Mouse (Mus musculus) 3134 (cell line): ENCODE results near the gene Ms4a10.

Experiments
- DNase-seq: peaks from one replicate; pipeline ENCODE4 v3.0.0-alpha.2; 2011; ENCODE audit warnings: low spot score; ENCODE audit not compliant: insufficient read length; ENCODE audit errors: extremely low read depth

The Ms4a10 gene

DNA sequence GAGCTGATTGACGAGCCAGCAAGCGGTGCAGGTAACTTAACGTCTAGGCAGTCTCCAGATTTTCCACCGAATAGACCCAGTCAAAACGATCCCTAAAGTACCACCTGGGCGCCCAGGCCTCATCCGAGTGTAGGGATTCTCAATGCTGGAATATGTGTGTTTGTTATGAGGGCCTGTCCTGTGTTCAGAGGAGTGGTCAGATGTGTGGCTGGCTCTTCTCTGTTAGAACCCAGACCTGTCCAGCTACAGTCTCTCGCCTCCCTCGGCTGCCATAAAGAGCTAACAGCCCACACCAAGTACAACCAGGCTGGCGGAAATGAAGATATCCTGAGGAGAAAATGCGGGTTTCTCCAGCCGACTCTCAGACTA, 14.5 kb downstream of the Ms4a10 start:
- DNase-seq = no peak

GRCm38 (mm10) chr19:10959085-10959977, 15.1 kb downstream of the Ms4a10 start:
- peak; percentile 21 for DNase-seq

- peak; percentile 47 for DNase-seq
These were observed 22.2 kb downstream of the Ms4a10 start for GRCm38 (mm10) chr19:10952021-10952939.

DNA sequence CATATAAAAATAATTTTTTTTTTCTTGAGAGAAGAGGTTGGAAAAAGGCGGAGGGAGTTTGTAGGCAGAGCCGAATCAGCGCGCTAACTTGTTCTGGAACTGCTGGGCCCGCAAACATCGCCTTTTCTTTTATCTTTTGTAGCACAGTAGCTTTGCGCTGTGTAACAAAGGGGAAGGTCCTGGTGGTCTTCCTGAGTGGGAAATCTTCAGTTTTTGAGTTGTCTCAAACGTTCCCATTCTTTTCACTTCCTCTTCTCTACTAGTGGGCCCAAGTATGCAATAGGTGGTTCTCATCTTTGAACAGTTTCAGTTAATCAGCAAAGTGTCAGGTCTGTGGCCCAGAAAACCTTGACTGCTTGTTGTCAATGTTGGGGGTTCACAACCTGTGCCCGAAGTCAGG, 24.9 kb downstream of the Ms4a10 start:
- DNase-seq = no peak

- DNase-seq = peak; percentile 92
These were observed 25.4 kb downstream of the Ms4a10 start, which contains the start of gene Ccdc86 for GRCm38 (mm10) chr19:10949112-10949511. Gene Ccdc86 (minus strand): TSS chr19:10949266.

DNA sequence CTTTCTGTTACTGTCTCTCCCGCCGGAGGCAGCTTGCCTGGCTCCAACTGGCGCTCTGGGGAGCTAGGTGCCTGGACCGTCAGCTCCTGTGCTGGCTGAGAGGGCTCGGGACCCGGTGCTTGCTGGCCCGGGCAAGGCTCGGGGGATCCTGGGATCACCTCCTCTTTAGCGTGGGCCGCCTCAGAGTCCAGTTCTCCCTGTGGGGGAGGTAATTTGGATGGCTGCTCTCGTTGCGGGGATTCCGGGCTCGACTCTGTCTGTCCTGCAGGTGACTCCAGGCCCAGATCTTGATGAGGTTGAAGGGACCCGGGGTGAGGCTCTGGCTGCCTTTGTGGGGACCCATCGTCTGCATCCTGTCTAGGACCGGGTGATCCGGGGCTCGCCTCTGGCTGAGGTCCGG, 26.1 kb downstream of the Ms4a10 start:
- peak; percentile 30 for DNase-seq

- DNase-seq = no peak
These were observed 27.3 kb downstream of the Ms4a10 start for GRCm38 (mm10) chr19:10947219-10947618.

DNA sequence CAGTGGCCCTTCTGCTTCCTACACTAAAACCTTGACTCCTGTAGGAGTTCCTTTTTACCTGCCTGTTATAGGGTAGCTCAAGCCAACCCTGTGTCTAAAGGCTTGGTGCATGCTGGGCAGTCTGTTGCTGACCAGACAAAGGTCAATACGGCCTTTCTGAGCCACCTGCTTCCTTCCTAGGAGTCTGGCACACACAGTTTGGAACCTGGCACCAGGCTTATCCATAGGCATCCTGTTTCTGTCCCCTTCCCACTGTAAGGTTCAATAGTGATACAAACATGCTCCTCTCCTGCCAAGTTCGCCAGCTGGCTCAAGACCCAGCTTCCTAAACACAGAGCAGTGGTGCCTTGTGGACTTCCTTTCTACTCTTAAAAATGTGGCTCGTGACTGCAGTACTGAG, 28.0 kb downstream of the Ms4a10 start:
- DNase-seq = no peak

- no peak for DNase-seq
These were observed 30.5 kb downstream of the Ms4a10 start for GRCm38 (mm10) chr19:10943955-10944354.

DNA sequence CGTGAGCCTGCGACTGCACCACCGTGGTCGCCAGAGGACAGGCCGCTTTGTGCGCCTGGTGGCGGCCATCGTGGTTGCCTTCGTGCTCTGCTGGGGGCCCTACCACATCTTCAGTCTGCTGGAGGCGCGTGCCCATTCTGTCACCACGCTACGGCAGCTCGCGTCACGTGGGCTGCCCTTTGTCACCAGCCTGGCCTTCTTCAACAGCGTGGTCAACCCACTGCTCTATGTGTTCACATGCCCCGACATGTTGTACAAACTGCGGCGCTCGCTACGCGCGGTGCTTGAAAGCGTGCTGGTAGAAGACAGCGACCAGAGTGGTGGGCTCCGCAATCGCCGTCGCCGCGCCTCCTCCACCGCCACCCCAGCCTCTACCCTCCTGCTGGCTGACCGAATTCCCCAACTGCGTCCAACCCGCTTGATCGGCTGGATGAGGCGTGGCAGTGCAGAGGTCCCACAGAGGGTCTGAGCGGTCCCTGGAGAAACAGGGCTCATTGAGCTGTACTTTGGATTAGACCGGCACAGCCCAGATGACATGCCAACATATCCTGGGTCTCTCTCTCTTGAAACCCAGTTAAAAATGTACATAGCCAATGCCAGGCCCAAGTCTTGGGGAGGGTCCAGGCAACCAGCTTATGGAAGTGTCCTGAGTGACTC, 33.5 kb downstream of the Ms4a10 start:
- peak; percentile 22 for DNase-seq

- DNase-seq = peak; percentile 21
These were observed 34.2 kb downstream of the Ms4a10 start for GRCm38 (mm10) chr19:10940097-10940800.

DNA sequence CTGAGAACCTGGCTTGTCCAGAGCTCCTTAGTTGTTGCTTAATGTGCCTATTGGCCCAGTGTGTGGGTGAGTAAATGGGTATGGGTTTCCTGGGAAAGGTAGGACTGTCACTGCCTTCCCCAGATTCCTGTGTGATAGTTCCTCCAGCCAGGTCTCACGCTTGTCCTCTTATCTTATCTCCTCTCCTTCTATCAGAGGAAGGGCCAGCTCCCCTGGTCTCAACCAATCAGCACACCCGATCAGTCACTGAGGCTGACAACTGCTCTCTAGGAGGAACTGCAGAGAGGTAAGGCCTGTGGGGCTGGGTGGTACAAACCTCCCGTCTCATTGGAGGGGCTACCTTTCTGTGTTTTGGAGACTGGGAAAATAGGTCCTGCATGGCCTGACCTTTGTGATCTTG, 35.7 kb downstream of the Ms4a10 start:
- DNase-seq = no peak

GRCm38 (mm10) chr19:10937110-10937563, 37.3 kb downstream of the Ms4a10 start, which contains the start of gene Ptgdr2:
Gene Ptgdr2 (plus strand): TSS chr19:10937160.
- DNase-seq = no peak

DNA sequence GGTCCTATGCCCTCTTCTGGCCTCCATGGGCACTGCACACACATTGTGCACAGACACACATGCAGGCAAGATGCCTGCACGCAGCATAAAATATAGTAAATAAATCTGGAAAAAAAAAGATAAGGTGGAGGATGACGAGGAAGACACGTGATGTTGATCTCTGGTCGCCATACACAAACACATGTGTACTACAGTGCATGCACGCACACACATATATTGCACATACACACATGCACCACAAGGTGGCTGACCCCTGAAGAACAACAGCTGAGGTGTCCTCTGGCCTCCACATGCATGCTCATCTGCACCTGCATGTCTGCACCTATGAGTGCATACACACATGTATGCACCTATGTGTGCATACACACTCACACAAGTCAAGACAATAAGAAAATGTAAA, 38.4 kb downstream of the Ms4a10 start:
- DNase-seq = no peak

DNA sequence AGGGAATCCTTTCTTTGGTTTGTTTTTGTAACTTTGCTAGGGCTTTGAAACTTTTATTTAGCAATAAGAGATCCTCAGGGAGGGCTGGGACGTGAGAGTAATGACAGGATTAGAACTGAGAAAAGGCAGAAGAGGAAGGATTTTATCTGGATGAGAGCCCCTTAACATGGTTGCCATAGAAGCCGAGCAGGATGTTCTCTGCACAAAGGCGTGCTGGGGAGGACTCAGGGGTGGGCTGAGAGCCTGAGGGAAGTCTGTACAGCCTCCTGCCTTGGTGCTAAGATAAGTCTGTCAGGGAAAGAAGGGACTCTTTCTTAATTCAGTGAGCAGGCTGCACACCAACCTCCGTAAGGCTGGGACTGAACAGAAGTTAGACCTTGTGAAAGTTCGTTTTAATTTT, 39.4 kb downstream of the Ms4a10 start:
- no peak for DNase-seq

DNA sequence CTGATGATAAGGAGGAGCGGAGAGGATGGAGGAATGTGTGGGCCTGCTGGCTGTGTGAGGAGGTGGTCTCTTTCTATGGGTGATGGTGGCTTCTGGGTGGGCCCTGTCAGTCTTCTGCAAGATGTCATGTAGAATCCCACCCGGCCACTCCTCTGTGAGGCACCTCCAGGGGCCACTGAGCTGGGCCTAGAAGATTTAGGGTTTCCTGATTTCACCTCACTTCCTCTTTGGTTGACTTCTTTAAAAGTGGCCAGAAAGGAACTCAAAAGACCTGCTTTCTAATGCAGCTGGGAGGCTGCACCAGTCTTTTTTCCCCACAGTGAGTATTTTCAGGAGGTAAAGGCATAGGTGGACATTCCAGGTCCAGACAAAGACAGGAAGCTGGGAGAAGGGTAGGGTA, 43.8 kb downstream of the Ms4a10 start:
- DNase-seq = no peak

DNA sequence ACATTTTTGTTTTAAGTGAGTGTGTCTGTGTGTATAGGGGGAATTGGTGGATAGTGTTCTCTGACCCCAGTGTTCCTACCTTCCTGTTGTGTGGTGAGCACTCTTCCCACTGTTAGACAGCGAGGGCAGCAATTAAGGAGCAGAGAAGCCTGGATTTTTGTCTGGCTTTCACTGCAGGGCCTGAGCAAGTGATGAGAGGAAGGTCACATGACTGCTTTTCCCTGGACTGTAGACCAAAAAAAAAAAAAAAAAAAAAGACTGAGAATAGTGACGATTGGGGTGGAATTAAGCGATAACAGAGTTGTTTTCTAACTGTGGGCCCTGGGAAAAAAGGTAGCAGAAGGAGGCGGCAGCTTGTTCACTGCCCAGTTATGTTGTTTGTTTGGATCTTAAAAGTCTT, 47.8 kb downstream of the Ms4a10 start:
- no peak for DNase-seq

DNA sequence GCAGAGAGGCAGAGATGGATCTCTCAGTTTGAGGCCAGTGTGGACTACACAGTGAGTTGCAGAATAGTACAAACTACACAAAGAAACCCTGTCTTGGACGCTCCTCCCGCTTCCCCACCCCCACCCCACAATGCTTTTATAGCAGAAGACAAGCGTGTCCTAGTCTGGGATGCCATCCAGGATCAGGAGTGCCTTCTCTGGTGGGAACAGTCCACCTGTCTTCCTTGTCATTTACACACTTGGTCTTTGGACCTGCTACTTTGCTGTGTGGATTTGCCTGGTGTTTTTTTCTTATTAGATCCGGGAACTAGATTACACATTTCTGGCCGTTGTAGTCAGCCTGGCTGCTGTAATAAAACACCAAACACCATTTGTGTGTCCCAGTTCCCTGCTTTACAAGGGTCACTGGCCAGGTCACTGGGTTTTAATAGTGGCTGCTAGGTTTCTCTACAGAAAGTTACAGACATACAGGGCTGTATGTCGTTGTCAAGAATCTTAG, 48.3 kb downstream of the Ms4a10 start:
- no peak for DNase-seq

DNA sequence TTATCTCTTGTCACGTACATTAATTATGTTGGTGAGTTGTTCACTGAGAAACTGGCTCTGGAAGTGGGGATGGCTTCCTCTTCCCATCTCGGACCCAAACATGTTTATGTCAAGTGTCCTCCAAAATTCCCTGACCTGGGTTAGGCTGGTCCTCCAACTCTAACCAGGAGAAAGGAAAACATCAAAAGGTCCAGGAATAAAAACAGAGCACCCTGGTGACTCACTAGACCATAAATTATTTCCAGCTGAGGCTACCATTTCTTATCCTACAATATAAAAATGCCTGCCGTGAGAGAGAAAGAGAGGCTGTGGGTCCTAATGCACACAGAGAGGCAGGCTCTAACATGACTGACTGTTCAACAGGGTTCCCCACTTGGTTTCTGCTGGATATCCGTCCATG, 50.2 kb downstream of the Ms4a10 start:
- no peak for DNase-seq

GRCm38 (mm10) chr19:10921058-10921457, 53.4 kb downstream of the Ms4a10 start:
- no peak for DNase-seq
